Mouse (Mus musculus): Measurements from ENCODE around the gene Idh2. TPM values are rescaled to one million over a fixed set of nuclear protein-coding genes. Genes with fewer than 3 reads are reported as not detected.

The Idh2 gene
- polyA plus RNA-seq, 1 experiment = 77.9 TPM

- H3K4me3 ChIP-seq (replicated peaks; ENCODE audit: insufficient read depth, low read depth, low read length) = no peak overlapping the region
- WGBS = 82% methylated on average over 18 of the region's 18 CpGs
- H3K27ac ChIP-seq (ENCODE audit: insufficient read depth, low read length) = no peak overlapping the region
- no peaks in the 10 kb centered on the region for H3K27me3 ChIP-seq (ENCODE audit: control insufficient read depth, insufficient read depth, low read length)
- no peak for DNase-seq
- H3K4me1 ChIP-seq (ENCODE audit: control insufficient read depth, insufficient read depth, low read length) = peaks cover 14% of the 10 kb centered on the region
- TF ChIP-seq POLR2A (IDR thresholded peaks at IDR 0.05; ENCODE audit: borderline replicate concordance, insufficient read depth, low read length) (no peak), CTCF (IDR thresholded peaks at IDR 0.05; ENCODE audit: borderline replicate concordance, insufficient read depth, low read depth, low read length) (no peak)
Measured at GRCm38 (mm10) chr7:80090191-80091003, 24.8 kb downstream of the Idh2 start.

- H3K4me1 ChIP-seq (ENCODE audit: control insufficient read depth, insufficient read depth, low read length) = peaks cover 11% of the 10 kb centered on the region
- 75% methylated on average over 9 of the region's 9 CpGs for WGBS
- no peaks in the 10 kb centered on the region for H3K27me3 ChIP-seq (ENCODE audit: control insufficient read depth, insufficient read depth, low read length)
- no peak overlapping the region for H3K4me3 ChIP-seq (replicated peaks; ENCODE audit: insufficient read depth, low read depth, low read length)
- DNase-seq = no peak
- no peak overlapping the region for H3K27ac ChIP-seq (ENCODE audit: insufficient read depth, low read length)
- TF ChIP-seq POLR2A (IDR thresholded peaks at IDR 0.05; ENCODE audit: borderline replicate concordance, insufficient read depth, low read length) = no peak
- TF ChIP-seq CTCF (IDR thresholded peaks at IDR 0.05; ENCODE audit: borderline replicate concordance, insufficient read depth, low read depth, low read length) = no peak
Measured at GRCm38 (mm10) chr7:80088191-80088590, 27.0 kb downstream of the Idh2 start.

GRCm38 (mm10) chr7:80085970-80086715 is 29.0 kb downstream of the Idh2 start:
- H3K4me1 ChIP-seq (ENCODE audit: control insufficient read depth, insufficient read depth, low read length) = no peaks in the 10 kb centered on the region
- no peak overlapping the region for H3K27ac ChIP-seq (ENCODE audit: insufficient read depth, low read length)
- no peak for DNase-seq
- WGBS = 83% methylated on average over 33 of the region's 33 CpGs
- no peaks in the 10 kb centered on the region for H3K27me3 ChIP-seq (ENCODE audit: control insufficient read depth, insufficient read depth, low read length)
- TF ChIP-seq POLR2A (IDR thresholded peaks at IDR 0.05; ENCODE audit: borderline replicate concordance, insufficient read depth, low read length) (no peak), CTCF (IDR thresholded peaks at IDR 0.05; ENCODE audit: borderline replicate concordance, insufficient read depth, low read depth, low read length) (no peak)
- H3K4me3 ChIP-seq (replicated peaks; ENCODE audit: insufficient read depth, low read depth, low read length) = no peak overlapping the region

GRCm38 (mm10) chr7:80084484-80084931 is 30.7 kb downstream of the Idh2 start:
- H3K27ac ChIP-seq (ENCODE audit: insufficient read depth, low read length) = no peak overlapping the region
- TF ChIP-seq POLR2A (IDR thresholded peaks at IDR 0.05; ENCODE audit: borderline replicate concordance, insufficient read depth, low read length) = no peak
- TF ChIP-seq CTCF (IDR thresholded peaks at IDR 0.05; ENCODE audit: borderline replicate concordance, insufficient read depth, low read depth, low read length) = peak; percentile 55; the same call in 1 of the 2 replicates
- 69% methylated on average over 7 of the region's 7 CpGs for WGBS
- DNase-seq = no peak
- H3K27me3 ChIP-seq (ENCODE audit: control insufficient read depth, insufficient read depth, low read length) = no peaks in the 10 kb centered on the region
- no peak overlapping the region for H3K4me3 ChIP-seq (replicated peaks; ENCODE audit: insufficient read depth, low read depth, low read length)
- H3K4me1 ChIP-seq (ENCODE audit: control insufficient read depth, insufficient read depth, low read length) = no peaks in the 10 kb centered on the region

GRCm38 (mm10) chr7:80081586-80082554 is 33.3 kb downstream of the Idh2 start:
- H3K27ac ChIP-seq (ENCODE audit: insufficient read depth, low read length) = no peak overlapping the region
- 86% methylated on average over 42 of the region's 42 CpGs for WGBS
- no peak overlapping the region for H3K4me3 ChIP-seq (replicated peaks; ENCODE audit: insufficient read depth, low read depth, low read length)
- peaks cover 12% of the 10 kb centered on the region for H3K4me1 ChIP-seq (ENCODE audit: control insufficient read depth, insufficient read depth, low read length)
- H3K27me3 ChIP-seq (ENCODE audit: control insufficient read depth, insufficient read depth, low read length) = no peaks in the 10 kb centered on the region
- no peak for DNase-seq
- TF ChIP-seq POLR2A (IDR thresholded peaks at IDR 0.05; ENCODE audit: borderline replicate concordance, insufficient read depth, low read length) (no peak), CTCF (IDR thresholded peaks at IDR 0.05; ENCODE audit: borderline replicate concordance, insufficient read depth, low read depth, low read length) (no peak)

DNA sequence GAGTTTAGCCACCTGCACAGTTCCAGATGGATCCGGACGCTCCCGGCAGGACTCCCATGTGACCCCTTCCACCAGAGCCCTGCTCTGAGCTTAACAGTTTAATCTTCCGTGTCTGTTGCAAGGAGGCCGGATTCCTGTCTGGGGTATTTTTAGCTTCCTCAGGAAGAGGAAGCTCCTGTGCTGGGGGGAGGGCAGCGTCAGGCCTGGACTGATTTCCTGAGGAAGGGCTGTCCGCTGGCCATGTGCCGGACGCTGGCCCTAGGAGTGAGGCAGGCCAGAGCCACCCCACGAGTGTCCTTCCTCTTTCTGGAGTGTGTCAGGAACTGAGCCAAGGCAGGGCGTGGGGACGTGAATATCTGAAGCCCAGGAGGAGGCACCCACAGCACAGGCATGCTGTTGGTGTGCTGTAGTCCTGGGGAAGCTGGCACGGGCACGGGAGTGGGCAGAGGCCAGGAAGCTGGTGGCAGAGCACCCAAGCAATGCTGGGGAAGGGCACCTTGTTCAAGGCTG is 36.3 kb downstream of the Idh2 start:
- DNase-seq = peak; percentile 89 to 94
- H3K4me1 ChIP-seq (ENCODE audit: control insufficient read depth, insufficient read depth, low read length) = peaks cover 15% of the 10 kb centered on the region
- 1% methylated on average over 14 of the region's 14 CpGs for WGBS

GRCm38 (mm10) chr7:80077801-80078200 is 37.4 kb downstream of the Idh2 start:
- Histone ChIP-seq H3K27me3 (ENCODE audit: control insufficient read depth, insufficient read depth, low read length) (no peaks in the 10 kb centered on the region), H3K27ac (ENCODE audit: insufficient read depth, low read length) (no peak overlapping the region), H3K4me1 (ENCODE audit: control insufficient read depth, insufficient read depth, low read length) (peaks cover 15% of the 10 kb centered on the region), H3K4me3 (replicated peaks; ENCODE audit: insufficient read depth, low read depth, low read length) (no peak overlapping the region)
- WGBS = 88% methylated on average over 9 of the region's 9 CpGs
- no peak for TF ChIP-seq CTCF (IDR thresholded peaks at IDR 0.05; ENCODE audit: borderline replicate concordance, insufficient read depth, low read depth, low read length)
- no peak for TF ChIP-seq POLR2A (IDR thresholded peaks at IDR 0.05; ENCODE audit: borderline replicate concordance, insufficient read depth, low read length)
- DNase-seq = no peak

More for the DNA sequence above, 36.3 kb downstream of the Idh2 start:
- TF ChIP-seq CTCF (IDR thresholded peaks at IDR 0.05; ENCODE audit: borderline replicate concordance, insufficient read depth, low read depth, low read length) (no peak), POLR2A (IDR thresholded peaks at IDR 0.05; ENCODE audit: borderline replicate concordance, insufficient read depth, low read length) (0 out of 2 replicates have a peak, but pooled peaks have one; percentile 6)
- H3K27me3 ChIP-seq (ENCODE audit: control insufficient read depth, insufficient read depth, low read length) = no peaks in the 10 kb centered on the region
- H3K27ac ChIP-seq (ENCODE audit: insufficient read depth, low read length) = peak overlapping the region; percentile 20
- no peak overlapping the region for H3K4me3 ChIP-seq (replicated peaks; ENCODE audit: insufficient read depth, low read depth, low read length)

All from cerebellum, adult 2 months (tissue).